Mouse (Mus musculus): ENCODE measurements around the gene Ctr9. TPM values are rescaled to one million over a fixed set of nuclear protein-coding genes. Genes with fewer than 3 reads are reported as not detected.
A peak's percentile ranks its signal among the peaks of the same experiment; 100 is the strongest.

Gene Ctr9
- total RNA-seq, 4 experiments from 2014 or later, result 11.3 to 18.2 (median 12.9) TPM

DNA sequence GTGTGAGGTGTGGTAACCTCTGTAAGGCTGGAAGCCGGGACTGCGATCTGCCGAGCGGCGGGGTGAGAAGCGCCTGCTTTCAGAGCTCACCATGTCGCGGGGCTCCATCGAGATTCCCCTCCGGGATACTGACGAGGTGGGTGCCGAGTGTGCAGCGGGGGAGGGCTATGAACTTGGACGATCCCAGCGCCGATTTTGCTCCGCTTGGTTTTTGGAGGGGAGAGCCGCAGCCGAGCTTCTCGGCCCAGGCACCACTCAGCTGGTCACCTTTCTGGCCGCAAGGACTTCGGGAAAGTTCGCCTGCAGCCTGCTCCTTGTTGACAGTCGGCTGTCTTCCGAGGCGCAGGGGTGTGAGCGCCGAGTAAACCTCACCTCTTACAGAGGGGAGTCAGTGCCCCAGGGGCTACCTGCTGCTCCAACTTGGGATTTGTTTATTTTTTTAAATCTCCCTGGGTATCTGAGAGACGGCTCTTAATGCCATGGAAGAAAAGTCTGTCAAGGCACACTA lies 349 bp downstream of the Ctr9 start:
- DNase-seq (ENCODE audit: low spot score), result no peak

DNA sequence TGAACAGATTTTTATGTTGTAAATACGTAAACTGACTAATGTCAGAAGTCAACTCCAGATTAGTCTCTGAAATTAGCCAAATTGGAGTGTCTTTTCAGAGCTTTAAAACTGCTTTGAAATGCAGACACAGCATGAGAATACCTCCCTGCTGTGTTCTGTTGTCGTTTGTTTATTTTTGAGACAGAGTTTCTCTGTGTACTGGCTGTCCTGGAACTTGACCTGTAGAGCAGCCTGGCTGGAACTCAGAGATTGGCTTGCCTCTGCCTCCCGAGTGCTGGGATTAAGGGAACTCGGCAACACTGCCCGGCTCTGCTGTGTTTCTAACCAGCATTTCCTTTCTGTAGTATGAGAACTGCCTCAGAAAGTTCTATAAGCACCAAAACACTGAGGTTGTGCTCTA lies 20.2 kb downstream of the Ctr9 start:
- no peak for DNase-seq (ENCODE audit: low spot score)

DNA sequence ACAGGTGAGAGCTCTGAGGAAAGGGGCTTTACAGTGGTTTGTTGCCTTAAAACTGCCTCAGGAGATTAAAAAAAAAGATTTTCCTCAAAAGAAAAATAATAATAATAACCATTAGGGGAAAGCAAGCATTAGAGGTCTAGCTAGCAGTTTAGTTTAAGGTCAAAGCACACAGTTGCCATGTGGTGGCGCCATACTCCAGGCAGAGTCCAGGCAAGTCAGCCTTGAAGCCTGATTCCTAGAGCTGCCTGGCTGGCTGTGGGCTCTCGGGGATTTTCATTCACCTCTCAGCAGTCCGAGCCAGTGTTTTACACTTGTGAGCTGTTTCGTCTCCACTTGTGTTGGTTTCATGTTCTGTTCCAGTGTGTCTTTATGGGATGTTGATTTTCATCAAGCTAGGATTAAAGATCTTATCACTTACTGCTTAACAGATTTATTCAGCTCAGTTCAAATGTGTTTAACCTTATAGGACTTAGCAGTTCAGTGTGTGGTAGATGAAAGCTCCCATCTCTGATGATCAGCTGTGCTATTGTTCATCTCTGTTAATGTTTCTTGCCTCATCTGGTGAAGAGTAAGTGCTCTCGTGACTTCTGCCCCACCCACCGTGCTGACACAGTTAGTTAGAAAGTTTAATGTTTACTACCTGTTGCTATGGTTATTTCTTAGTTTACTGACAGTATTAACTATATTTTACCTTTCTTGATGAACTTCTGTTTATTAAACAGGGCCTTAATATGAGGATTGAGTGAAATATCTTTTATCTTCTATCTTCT lies 21.1 kb downstream of the Ctr9 start:
- DNase-seq (ENCODE audit: low spot score), result peak; percentile 54

DNA sequence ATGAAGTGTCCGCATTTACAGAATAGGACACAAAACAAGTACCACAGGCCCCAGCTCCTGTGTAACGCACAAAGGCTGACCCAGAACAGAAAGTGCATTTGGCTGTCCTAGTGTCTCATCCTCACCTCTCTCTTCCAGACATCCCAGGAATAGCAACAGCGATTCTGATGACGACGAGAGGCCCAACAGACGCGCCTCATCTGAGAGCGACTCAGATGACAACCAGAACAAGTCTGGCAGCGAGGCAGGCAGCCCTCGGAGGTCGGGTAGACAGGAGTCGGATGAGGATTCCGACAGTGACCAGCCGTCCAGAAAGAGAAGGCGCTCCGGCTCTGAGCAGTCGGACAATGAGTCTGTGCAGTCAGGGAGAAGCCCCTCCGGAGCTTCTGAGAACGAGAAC lies 26.5 kb downstream of the Ctr9 start:
- peak; percentile 45 for DNase-seq (ENCODE audit: low spot score)

DNA sequence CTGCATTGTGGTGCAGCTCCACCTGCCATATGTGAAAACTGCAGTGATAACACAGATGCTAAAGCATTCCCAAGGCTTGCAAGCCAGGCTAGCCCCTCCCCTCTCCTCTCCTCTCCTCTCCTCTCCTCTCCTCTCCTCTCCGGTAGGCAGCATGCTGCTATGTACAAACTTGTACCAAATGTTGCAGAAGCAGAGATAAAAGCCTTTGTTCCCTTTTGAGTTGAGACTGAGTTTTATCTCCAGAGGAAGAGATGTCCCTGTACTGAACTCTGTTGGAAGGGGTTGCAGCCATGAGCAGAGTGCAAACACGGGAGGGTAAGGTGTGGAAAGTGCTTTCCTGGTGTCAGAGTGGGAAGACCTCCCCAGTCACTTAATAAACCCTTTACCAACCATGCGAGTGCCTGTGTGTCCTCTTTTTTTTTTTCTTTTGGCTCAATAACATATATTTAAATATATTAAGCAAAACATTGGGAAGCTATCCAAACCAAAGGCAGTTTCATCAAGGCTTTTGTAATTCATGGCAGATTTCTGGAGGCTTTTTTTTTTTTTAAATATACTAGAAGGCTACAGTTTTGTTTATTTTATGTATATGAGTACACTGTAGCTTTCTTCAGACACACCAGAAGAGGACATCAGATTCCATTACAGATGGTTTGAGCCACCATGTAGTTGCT lies 27.4 kb downstream of the Ctr9 start:
- DNase-seq (ENCODE audit: low spot score), result no peak

DNA sequence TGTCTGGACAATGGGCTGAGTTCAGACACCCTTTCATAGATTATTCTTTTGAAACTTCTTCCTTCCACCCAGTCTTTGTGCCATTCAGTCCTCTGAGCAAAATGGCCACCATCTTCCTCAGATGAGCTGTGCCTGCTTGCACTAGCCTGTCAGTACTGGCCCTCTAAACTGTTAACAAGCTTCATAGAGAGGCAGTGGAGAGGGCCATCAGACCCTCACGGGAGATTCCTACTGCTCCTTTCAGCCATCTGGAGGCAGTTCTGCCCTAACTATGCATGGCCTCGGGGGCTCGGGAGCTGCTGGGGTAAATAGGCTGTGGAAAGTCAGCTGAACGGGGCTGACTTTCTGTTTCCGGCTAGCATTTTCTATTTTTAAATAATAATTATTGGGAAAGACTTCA lies 30.8 kb downstream of the Ctr9 start:
- DNase-seq (ENCODE audit: low spot score), result no peak

DNA sequence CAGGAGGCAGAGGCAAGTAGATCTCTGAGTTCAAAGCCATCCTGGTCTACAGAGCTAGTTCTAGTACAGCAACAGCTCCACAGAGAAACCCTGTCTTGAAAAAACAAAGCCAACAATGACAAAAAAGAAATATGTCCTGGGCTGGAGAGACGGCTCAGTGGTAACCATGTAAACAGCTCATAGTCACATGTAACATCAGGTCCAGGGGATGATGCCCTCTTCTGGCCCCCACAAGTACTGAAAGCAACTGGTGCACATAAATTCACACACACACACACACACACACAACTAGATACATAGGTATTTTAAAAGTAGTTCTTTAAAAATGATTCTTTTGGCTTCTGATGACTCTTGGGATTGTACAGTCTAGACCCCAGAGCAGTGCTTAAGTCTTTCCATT lies 34.2 kb downstream of the Ctr9 start:
- no peak for DNase-seq (ENCODE audit: low spot score)

DNA sequence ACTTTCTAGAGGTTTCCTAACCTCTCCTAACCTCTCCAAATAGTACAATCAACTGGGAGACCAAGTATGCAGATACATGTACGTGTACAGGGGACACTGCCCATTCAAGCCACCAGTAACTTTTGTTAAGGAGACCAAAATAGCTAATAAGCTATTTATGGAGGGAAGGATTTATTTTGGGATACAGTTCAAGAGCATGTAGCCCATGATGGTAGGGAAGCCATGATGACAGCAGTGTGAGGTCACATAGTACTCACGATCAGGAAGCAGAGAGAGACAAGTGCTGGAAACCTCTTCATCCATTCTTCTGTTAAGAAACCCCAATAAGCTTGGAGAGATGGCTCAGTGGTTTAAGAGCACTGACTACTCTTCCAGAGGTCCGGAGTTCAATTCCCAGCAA lies 39.4 kb downstream of the Ctr9 start:
- peak; percentile 40 for DNase-seq (ENCODE audit: low spot score)

DNA sequence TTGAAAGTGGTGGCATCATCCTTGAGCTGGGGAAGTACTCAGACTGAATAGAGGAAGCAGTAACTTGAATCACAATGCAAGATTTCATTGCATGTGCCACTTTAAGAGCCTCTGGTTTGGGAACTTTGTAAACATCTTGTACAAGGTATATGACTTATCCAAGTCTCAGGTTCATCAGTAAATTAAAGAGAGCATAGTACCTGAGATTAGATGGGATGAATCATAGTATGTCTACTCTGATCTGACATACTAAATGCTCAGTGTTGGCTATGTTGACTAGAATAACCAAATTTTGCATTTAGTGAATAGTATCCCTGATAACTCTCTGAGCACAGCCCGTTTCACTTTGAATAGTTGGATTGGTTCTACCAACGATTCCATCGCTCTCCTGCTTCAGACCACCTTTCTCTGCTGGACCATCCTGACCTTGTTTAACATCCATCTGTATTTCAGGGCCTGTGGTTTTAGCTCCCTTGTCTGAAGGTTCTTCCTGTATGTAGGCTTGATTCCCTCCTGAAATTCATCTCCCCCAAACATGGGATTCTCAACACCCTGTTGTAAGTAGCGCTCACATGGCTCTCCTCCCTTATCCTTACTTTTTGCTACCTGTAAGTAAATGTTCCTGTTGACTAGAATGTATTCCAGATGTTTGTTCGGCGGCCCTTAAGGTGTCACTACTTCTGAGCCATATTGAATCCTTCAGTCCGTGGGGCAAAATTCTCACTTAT lies 40.9 kb downstream of the Ctr9 start:
- no peak for DNase-seq (ENCODE audit: low spot score)

DNA sequence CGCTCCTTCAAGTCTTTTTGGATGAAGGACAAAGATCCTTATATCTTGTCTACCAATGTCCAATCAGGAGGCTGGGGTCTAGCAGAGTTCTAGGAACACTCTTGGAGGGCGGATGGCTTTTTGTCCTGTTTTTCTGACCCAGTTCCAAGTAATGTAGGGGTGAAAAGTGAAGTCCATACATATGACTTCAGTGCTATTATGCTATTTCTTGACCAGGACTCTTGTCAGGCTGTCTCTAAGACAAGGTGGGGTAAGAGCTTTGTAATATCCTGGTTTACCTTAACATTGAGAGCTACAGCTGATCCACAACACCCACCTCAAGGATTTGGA lies 41.4 kb downstream of the Ctr9 start:
- no peak for DNase-seq (ENCODE audit: low spot score)

DNA sequence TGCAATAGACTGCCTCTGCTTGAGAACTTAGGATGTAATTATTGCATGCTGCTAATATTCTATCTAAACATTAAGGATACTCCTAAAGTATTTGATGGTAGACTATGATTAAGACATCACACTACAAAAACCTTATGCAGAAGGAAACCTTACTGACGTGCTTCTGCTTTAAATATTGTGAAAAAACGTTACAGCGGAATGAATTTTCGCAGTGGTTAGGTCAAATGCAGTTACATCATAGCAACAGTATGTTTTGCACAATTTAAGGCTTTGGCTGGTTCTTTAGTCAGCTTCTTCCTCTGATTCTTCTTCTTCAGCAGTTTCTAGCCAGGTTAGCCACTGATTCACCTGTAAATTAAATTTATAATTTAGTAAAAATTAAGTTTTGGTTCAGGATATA lies 43.7 kb downstream of the Ctr9 start:
- DNase-seq (ENCODE audit: low spot score), result no peak

DNA sequence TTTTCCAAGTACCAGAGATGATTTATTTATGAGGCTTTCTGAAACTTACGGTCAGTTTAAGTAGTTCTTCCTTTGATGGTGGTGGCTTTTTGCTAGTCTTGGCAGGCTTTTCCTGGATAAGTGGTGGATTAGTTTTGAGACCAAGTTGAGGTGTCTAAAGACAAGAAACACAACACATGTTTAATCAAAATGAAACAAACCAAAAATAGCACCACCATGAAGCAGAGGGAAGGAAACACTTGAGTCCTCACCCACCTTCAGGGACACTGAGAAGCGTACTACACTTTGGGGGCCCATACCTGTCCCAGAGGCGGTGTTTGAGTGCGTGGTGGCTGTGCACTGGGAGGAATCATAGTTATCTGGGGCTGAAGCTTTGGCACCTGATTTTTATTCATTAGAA lies 46.5 kb downstream of the Ctr9 start:
- no peak for DNase-seq (ENCODE audit: low spot score)

DNA sequence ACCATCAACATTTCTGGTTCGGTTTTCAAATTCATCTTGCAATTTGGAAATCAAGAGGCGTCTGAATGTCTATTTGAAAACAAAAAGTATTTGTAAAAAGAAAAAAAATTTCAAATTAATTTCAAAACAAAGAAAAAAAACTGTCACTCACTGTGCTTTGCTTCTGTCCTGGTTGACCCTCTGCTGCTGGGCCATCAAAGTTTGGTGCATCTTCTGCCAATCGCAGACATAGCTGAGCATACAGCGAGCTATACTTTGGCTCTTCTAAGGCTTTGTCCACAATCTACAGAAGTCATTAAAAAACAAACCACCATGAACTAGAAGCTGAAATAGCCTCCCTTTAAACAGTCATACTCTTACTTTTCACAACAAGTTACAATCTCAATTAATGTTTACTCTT lies 49.5 kb downstream of the Ctr9 start:
- no peak for DNase-seq (ENCODE audit: low spot score)

DNA sequence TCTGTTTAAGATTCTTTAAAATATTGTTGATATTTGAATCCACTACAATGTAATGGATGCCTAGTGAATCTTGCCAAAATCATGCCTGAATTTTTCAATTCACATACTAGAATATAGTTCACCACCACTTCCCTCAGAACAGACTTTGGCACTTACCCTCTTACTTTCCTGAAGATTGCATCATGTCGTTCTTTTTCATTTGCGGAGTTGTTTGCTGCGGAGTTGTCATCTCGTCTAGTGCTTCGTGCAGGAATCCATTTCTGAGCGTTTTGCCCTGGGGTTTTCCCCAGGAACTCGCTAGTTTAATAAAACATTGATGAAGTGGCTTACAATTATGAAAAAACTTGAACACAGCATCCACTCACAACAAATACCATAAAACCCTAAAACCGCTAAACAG lies 51.3 kb downstream of the Ctr9 start:
- DNase-seq (ENCODE audit: low spot score), result no peak

DNA sequence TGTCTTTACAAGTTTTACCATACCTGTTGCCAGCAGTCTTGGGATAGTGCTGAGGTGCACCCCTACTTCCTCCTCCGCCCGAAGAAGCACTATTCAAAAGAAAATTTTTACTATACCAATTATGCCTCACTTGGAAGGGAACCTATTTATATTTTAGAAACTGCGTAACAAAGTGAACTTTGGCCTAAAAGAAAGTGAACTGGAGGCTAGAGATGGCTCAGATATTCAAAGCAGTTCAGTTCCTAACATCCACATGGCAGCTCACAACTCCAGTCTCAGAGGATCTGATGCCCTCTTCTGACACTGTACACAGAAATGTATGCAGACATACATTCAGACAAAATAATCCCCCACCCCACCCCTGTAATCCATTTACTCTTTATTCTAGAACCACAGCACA lies 52.1 kb downstream of the Ctr9 start:
- no peak for DNase-seq (ENCODE audit: low spot score)

DNA sequence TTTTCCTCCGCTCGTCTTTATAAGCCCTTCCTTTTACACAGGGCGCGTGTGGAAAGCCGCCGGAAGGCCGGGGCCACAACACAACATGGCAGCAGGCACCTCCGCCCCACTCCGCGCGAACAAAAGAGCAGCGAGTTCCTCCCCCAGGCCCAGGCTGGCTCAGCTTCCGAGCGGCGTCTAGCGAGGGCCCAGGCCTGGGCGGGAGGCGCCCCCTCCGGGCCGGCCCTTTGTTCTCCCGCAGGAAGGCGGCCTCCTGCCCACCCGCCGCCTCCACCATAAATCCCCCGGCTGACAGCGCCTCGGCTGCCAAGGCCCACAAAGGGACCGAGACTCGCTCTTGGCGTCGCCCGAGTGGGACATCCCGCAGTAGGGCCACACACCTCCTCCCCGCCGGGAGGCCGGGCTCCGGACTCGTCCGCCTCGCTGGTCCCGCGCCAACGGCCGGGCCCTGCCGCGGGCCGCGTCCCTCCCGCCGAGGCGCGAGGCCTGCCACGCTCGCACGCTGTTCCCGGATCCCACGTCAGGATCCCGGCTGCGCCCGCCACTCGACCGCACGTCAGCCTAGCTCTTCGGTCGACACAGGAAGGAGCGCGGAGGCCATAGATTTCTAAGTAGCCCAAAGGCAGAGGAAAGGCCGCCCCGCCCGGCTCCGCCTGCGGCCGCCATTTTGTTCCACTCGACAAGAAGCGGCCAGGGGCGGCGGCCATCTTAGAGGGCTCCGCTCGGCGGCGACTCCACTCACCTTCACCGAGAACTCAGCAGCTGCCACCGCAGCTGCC lies 53.5 kb downstream of the Ctr9 start:
- peak; percentile 79 for DNase-seq (ENCODE audit: low spot score)

DNA sequence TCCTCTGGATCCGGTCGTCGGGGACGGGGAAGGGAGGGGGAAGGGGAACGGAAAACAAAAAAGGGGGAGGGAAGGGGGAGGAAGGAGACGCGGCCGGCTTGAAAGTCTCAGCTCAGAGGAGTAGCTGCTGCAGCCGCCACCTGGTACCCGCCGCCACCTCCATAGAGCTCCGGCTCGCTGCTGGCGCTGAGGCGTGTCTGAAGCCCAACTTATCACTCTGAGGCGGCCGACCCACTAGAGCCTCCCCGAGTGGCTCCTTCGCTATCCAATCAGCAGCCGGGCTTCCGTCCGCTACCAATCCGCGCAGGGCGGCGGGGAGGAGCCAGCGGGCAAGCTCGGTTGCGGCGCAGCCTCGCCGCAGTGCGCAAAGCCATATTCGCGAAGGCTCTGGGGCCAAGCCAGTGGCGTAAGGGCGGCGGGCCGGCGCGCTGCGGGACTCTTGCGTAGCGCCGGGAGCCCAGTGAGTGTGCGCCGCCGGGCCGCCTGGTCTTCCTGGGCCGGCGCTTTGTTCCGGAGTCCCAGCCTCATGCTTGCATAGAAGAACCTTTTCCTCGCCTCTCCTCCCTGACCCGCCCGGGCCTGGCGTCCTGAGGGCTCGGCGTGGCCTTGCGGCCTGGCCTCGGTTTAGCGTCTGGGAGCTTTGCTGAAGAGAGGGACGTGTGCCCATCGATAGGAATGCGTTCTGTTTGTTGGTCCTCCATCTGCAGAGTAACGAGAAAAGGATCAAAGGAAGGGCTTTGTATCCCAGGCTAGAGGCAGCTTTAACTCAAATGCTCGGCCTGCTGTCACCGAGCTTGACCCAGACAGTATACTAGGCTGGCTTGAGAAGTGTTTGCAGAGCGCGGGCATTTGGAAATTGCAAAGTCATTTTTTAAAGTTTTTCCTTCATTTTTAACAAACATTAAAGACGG lies 54.3 kb downstream of the Ctr9 start, which contains the start of gene Eif4g2:
Eif4g2 (minus strand) TSS at position 209 of the 911 bp plus-strand sequence.
- peak; percentile 99 for DNase-seq (ENCODE audit: low spot score)

DNA sequence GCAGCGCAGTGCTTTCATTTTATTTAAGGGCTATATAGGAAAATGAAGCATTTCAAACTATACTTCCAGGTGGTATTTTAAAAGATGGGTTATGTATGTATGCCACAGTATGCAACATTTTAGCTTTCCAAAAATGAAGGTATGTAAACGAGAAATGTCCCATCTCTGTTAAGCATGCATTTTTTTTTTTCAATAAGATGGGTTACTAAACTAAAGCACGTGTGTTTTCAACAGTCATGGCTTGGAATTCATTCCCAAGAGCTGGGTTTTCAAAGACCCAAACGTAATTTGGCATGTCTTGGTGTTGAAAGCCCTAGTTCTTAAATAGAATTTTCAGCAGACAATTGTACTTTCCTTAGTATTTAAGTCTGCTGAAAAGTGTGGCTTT lies 55.0 kb downstream of the Ctr9 start:
- no peak for DNase-seq (ENCODE audit: low spot score)

DNA sequence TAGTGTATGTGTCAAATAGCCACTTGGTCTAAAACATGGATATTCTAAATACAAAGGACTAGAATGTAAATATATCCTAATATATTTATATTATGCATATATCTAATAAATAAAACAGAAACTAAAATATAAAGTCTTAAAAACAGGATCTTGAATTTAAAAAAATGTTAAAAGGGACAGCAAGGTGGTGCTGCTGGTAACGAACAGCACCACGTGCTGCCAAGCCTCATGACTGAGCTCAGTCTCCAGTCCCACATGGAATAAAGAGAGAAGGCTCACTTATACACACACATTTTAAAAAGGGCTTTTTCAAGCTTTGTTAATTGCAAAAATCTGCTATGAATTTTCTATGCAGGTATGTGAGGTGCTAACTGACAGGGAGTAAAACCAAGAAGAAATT lies 55.7 kb downstream of the Ctr9 start:
- no peak for DNase-seq (ENCODE audit: low spot score)

DNA sequence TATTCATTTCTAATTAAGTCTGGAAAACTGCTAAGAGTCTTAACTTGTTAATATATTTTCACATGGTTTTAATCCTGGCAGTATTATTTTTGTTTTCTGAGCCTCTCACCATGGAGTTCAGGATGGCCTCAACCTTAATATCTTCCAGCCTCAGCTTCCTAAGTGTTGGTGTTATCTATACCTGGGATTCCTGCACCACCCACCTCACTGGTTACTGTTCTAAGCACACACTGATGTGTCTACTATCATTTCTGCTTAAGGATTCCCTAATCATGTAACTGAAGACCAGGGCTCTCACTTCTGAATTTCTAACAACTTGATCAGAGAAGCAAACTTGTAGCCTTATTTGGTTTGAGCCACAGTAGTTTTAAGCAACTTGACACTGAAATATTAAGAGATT lies 56.4 kb downstream of the Ctr9 start:
- DNase-seq (ENCODE audit: low spot score), result no peak

DNA sequence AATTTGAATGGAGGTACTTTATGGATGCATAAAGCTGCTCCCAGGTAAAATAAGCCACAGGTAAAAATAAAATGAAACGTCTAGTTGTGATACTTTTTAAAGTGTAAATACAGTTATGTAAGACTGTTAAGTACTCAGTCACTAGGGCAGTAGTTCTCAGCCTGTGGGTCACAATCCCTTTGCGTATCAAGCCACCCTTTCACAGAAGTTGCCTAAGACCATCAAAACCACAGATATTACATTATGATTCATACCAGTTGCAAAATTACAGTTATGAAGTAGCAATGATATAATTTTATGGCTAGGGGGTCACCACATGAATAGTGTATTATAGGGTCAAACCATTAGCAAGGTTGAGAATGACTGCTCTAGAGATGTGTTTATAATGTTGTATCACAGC lies 66.4 kb downstream of the Ctr9 start:
- no peak for DNase-seq (ENCODE audit: low spot score)

Measured in heart, adult 8-10 months (tissue).